Mouse (Mus musculus) layer of hippocampus, adult 6 months (tissue): ENCODE measurements around the gene Ppp4r2. TPM values are rescaled to one million over a fixed set of nuclear protein-coding genes. Genes with fewer than 3 reads are reported as not detected.

Source experiments
- long read RNA-seq, 2 experiments: library from polyadenylated mRNA; unstranded; transcript quantifications; one replicate each; pipeline ENCODE4 v2.0.0; 2019 to 2020
- polyA plus RNA-seq: library from polyadenylated mRNA; unstranded; fragments of <200 nt; fragmentation: Nextera tagmentation; gene quantifications from 2 replicates; pipeline ENCODE4 v1.2.3, GENCODE M21; 2021

The Ppp4r2 gene
- 5.9 and 6.6 TPM in 2 replicates for polyA plus RNA-seq
- long read RNA-seq, experiment 1, full-length matches to known transcripts: 3 of 17 reads
- long read RNA-seq, experiment 1, partial matches to known transcripts: 1 of 17 reads
- long read RNA-seq, experiment 1, other reads (novel, unspliced or antisense): 13 of 17 reads
- long read RNA-seq, experiment 2, full-length matches to known transcripts: 18 of 30 reads
- long read RNA-seq, experiment 2, partial matches to known transcripts: 5 of 30 reads
- long read RNA-seq, experiment 2, other reads (novel, unspliced or antisense): 7 of 30 reads

DNA sequence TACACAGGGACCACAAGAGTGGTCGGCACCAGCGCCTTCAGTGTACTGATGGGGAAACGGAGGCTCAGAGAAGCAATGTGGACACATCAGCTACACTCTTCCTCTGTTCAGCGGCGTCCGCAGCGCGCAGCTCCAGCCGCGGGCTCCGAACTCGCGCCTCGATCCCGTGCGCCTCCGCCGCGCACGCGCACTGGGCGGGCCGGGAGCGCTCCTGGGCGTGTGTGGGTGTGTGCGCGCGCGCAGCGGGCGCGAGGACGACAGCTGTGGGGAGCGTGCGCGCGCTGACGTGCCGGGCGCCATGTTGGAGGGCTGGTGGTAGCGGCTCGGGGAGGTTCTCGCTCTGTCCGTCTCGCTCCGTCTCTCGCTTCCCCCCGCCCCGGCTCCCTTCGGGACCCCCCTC is at the start of gene Ppp4r2:
Ppp4r2 (plus strand) TSS at position 268 of the 400 bp plus-strand sequence.

Other genes starting within 250 kb of the Ppp4r2 start
- 4.4 and 4.5 TPM in 2 replicates for gene Shq1, start 162.5 kb upstream of the Ppp4r2 start, polyA plus RNA-seq
- 0.11 and 0.16 TPM in 2 replicates for gene Gxylt2, start 128.9 kb upstream of the Ppp4r2 start, polyA plus RNA-seq